Mouse (Mus musculus): ENCODE measurements around the gene Golga1.

DNA sequence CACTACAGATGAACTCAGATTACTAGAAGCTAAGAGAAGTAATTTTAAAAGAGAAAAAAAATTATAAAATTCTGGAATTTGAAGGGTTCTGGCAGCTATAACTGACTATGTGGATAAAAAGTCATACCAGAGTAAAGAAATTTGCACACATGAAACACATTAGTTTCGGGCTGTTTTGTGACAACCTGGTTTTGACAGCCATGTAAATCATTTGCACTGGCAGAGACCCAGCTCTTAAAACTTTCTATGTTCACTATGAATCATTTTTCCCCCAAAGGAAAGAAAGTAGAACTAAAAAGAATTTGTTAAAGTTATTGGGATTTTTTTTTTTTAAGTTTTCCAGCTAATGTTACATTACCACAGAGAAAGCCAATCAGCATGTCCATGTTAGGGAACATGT lies 26.6 kb upstream of the Golga1 start:
- no peak for TF ChIP-seq CTCF (IDR thresholded peaks at IDR 0.05; ENCODE audit: low read depth)
- TF ChIP-seq EP300 (IDR thresholded peaks at IDR 0.05; ENCODE audit: low read depth), result no peak

All from heart, postnatal 0 days (tissue).